Mouse (Mus musculus): ENCODE data around the gene Sorcs2.

GRCm38 (mm10) chr5:36055876-36056275 lies 342.1 kb downstream of the Sorcs2 start:
- no peak for TF ChIP-seq CTCF (IDR thresholded peaks at IDR 0.05; ENCODE audit: extremely low read depth, insufficient read depth, insufficient read length, insufficient replicate concordance)
- TF ChIP-seq POLR2A (IDR thresholded peaks at IDR 0.05; ENCODE audit: low read depth, low read length): no peak

Data from spleen, adult 2 months (tissue).